Mouse (Mus musculus) hindbrain, embryonic 14.5 days (tissue): ENCODE measurements around the gene Ptger4. TPM values are rescaled to one million over a fixed set of nuclear protein-coding genes. Genes with fewer than 3 reads are reported as not detected.

Experiments
- polyA plus RNA-seq: library from polyadenylated mRNA; unstranded; fragments of >200 nt; fragmentation: Nextera tagmentation; extraction: Ambion mirVana; gene quantifications from 2 replicates; pipeline ENCODE4 v1.2.1, GENCODE M21; 2014

Gene Ptger4
- polyA plus RNA-seq, 1 experiment from 2014 or later: 4.1 TPM

Other genes starting within 250 kb of the Ptger4 start
- gene C7, start 180.4 kb downstream of the Ptger4 start, polyA plus RNA-seq: 0.08 and 0.09 TPM in 2 replicates
- 0.79 and 0.81 TPM in 2 replicates for gene Card6, start 135.6 kb downstream of the Ptger4 start, polyA plus RNA-seq
- 357 and 463 TPM in 2 replicates for gene Rpl37, start 127.5 kb downstream of the Ptger4 start, polyA plus RNA-seq
- 18.2 and 18.5 TPM in 2 replicates for gene Prkaa1, start 100.3 kb downstream of the Ptger4 start, polyA plus RNA-seq
- 58.7 and 61.0 TPM in 2 replicates for gene Ttc33, start 58.7 kb downstream of the Ptger4 start, polyA plus RNA-seq